ENCODE assay signal across 8 mouse cellular contexts in genomic region chr4:33188781-33189734, GRCm38 (mm10). TPM values are rescaled to one million over a fixed set of nuclear protein-coding genes. Genes with fewer than 3 reads are reported as not detected.
DNase-seq lines count a peak whose midpoint lies in the region; TF ChIP-seq lines count a peak whose summit lies in the region.

No protein-coding gene starts in this region.

- H3K36me3 ChIP-seq in ES-Bruce4 (ENCODE audit: control insufficient read depth, insufficient read depth, low read length, poor library complexity, severe bottlenecking) = no peaks in the 10 kb centered on the region

- H3K4me1 ChIP-seq in ES-Bruce4 (ENCODE audit: control insufficient read depth, insufficient read depth, low read length) = no peaks in the 10 kb centered on the region
- H3K4me1 ChIP-seq in lung, adult 2 months (ENCODE audit: control insufficient read depth, insufficient read depth, low read length) = no peaks in the 10 kb centered on the region; the same call in 1 of the 2 replicates

- H3K27me3 ChIP-seq in ES-Bruce4 (ENCODE audit: control insufficient read depth, insufficient read depth, low read length, poor library complexity, severe bottlenecking) = no peaks in the 10 kb centered on the region

- TF ChIP-seq CTCF in ES-Bruce4 (IDR thresholded peaks at IDR 0.05; ENCODE audit: low read depth, low read length) = no peak
- no peak for TF ChIP-seq CTCF in lung, adult 2 months (IDR thresholded peaks at IDR 0.05; ENCODE audit: insufficient read depth, low read length)

- under 1% methylated on average over 122 of the region's 123 CpGs for WGBS in lung, adult 2 months

- no peak for TF ChIP-seq POLR2A in ES-Bruce4 (IDR thresholded peaks at IDR 0.05; ENCODE audit: insufficient read depth, low read length)
- TF ChIP-seq POLR2A in lung, adult 2 months (IDR thresholded peaks at IDR 0.05; ENCODE audit: borderline replicate concordance, extremely low read depth, low read depth, low read length) = no peak

- H3K4me3 ChIP-seq in ES-Bruce4 (ENCODE audit: low read depth, low read length) = peak overlapping the region; percentile 66
- H3K4me3 ChIP-seq in lung, adult 2 months (replicated peaks; ENCODE audit: extremely low read depth, low read depth, low read length) = peak overlapping the region; percentile 23

- peak overlapping the region; percentile 77 for H3K9ac ChIP-seq in ES-Bruce4 (ENCODE audit: low read depth, poor library complexity, severe bottlenecking)

- H3K27ac ChIP-seq in ES-Bruce4 (ENCODE audit: insufficient read depth, low read length) = no peak overlapping the region

- 0 out of 2 replicates have a peak, but pooled peaks cover 2% of the 10 kb centered on the region for H3K9me3 ChIP-seq in ES-Bruce4 (replicated peaks; ENCODE audit: control insufficient read depth, insufficient read depth, low read length, poor library complexity, severe bottlenecking)

- no peak for TF ChIP-seq EP300 in ES-Bruce4 (IDR thresholded peaks at IDR 0.05; ENCODE audit: insufficient read depth, low read depth, low read length)

- DNase-seq in cerebellum, adult 9-11 months = peak; percentile 97
- DNase-seq in forelimb bud, embryonic 11.5 days (ENCODE audit: low read depth, low spot score) = peak; percentile 69
- peak; percentile 92 for DNase-seq in heart, postnatal 4 days
- peak; percentile 79 to 87 for DNase-seq in layer of hippocampus, adult 8-10 months (ENCODE audit: low spot score in 2 of 2)
- DNase-seq in lung, adult 2 months = peak; percentile 80
- peak; percentile 95 for DNase-seq in ovary, adult 18-20 months (ENCODE audit: low spot score)
- DNase-seq in thymus, adult 18-20 months = peak; percentile 24 to 29

RNA-seq across cellular contexts. Expression of gene Pm20d2, which starts 0.5 kb away (rescaled TPM):
- 4.2 and 4.4 TPM in 2 replicates for polyA plus RNA-seq in ES-Bruce4 (2011; ENCODE audit: insufficient read depth, insufficient read length, low read depth, missing spikeins)
- total RNA-seq in heart, postnatal 4 days (2021) = 10 to 100 TPM; 19.2 to 19.6 TPM
- total RNA-seq in layer of hippocampus, adult 8-10 months (2022) = 10 to 100 TPM in 2 of 4 experiments, 1 to 10 TPM in 2; 8.5 to 10.9 (median 9.5) TPM
- 4.7 and 5.5 TPM in 2 replicates for polyA plus RNA-seq in lung, adult 2 months (2012; rRNA removed)

RNA-seq across cellular contexts. Expression of gene Srsf12, which starts 19.7 kb away (rescaled TPM):
- polyA plus RNA-seq in ES-Bruce4 (2011; ENCODE audit: insufficient read depth, insufficient read length, low read depth, missing spikeins) = 5.3 and 6.2 TPM in 2 replicates
- total RNA-seq in heart, postnatal 4 days (2021) = under 1 TPM; 0.18 to 0.29 TPM
- total RNA-seq in layer of hippocampus, adult 8-10 months (2022) = 10 to 100 TPM; 21.8 to 25.8 (median 24.5) TPM
- 0.06 and 0.19 TPM in 2 replicates for polyA plus RNA-seq in lung, adult 2 months (2012; rRNA removed)

RNA-seq across cellular contexts. Expression of gene Gabrr1, which starts 56.7 kb away (rescaled TPM):
- polyA plus RNA-seq in ES-Bruce4 (2011; ENCODE audit: insufficient read depth, insufficient read length, low read depth, missing spikeins) = not detected in 2 replicates
- total RNA-seq in heart, postnatal 4 days (2021) = under 1 TPM; 0.41 TPM
- total RNA-seq in layer of hippocampus, adult 8-10 months (2022) = under 1 TPM in 2 of 4 experiments, not detected in 2; 0.14 to 0.31 TPM
- 0.06 TPM in 1 of 2 replicates, not detected in the other for polyA plus RNA-seq in lung, adult 2 months (2012; rRNA removed)

Comparison
In these comparisons a context has a peak if more than half of its experiments do, and no peak if none do; other contexts are left out.
1. DNase-seq: peak in every context shown above with its lines; median percentile 97 in cerebellum, adult 9-11 months; 95 in ovary, adult 18-20 months; 92 in heart, postnatal 4 days; 83 in layer of hippocampus, adult 8-10 months; 80 in lung, adult 2 months; 69 in forelimb bud, embryonic 11.5 days; 26 in thymus, adult 18-20 months.
2. RNA of gene Srsf12, which starts 19.7 kb away (total RNA-seq): 21.8 to 25.8 TPM in layer of hippocampus, adult 8-10 months; 0.18 to 0.29 TPM in heart, postnatal 4 days; every median in the first group is over 10 times any median in the second.